Mouse (Mus musculus) heart, postnatal 0 days (tissue): ENCODE results near the gene Cyp27a1. TPM values are rescaled to one million over a fixed set of nuclear protein-coding genes. Genes with fewer than 3 reads are reported as not detected.

Source experiments
- ATAC-seq: fragments of 200-750 bp; cut with Nextera tagmentation; 2 replicates; pipeline ENCODE4 v1.8.0; 2017; ENCODE audit warnings: low read depth, moderate number of reproducible peaks, moderate library complexity; ENCODE audit not compliant: insufficient read depth
- DNase-seq: peaks from one replicate; pipeline ENCODE4 v3.0.0-alpha.2; 2016; ENCODE audit warnings: low spot score
- H3K27ac ChIP-seq: fragments of 300-500 bp; sonication (generic); 2 replicates; pipeline ENCODE4 v1.5.1; 2014; ENCODE audit warnings: low read depth, mild to moderate bottlenecking
- H3K27me3 ChIP-seq: fragments of 300-500 bp; sonication (generic); 2 replicates; pipeline ENCODE4 v1.6.1; 2014; ENCODE audit warnings: low read length, mixed read lengths; ENCODE audit not compliant: control insufficient read depth, insufficient read depth
- H3K36me3 ChIP-seq: fragments of 300-500 bp; sonication (generic); replicated peaks from 2 replicates; pipeline ENCODE4 v1.6.1; 2014; ENCODE audit warnings: low read length, mixed read lengths; ENCODE audit not compliant: control insufficient read depth, insufficient read depth
- H3K4me1 ChIP-seq: fragments of 300-500 bp; sonication (generic); 2 replicates; pipeline ENCODE4 v1.6.1; 2014; ENCODE audit warnings: antibody characterized with exemption; ENCODE audit not compliant: control insufficient read depth, insufficient read depth
- H3K4me2 ChIP-seq: fragments of 300-500 bp; sonication (generic); 2 replicates; pipeline ENCODE4 v1.6.1; 2014; ENCODE audit warnings: low read depth, mild to moderate bottlenecking, low read length, moderate library complexity
- H3K4me3 ChIP-seq: fragments of 300-500 bp; sonication (generic); 2 replicates; pipeline ENCODE4 v1.5.1; 2014; ENCODE audit warnings: low read depth, low read length
- H3K9ac ChIP-seq: fragments of 300-500 bp; sonication (generic); replicated peaks from 2 replicates; pipeline ENCODE4 v1.6.1; 2014; ENCODE audit warnings: low read depth, low read length, mixed read lengths
- H3K9me3 ChIP-seq: fragments of 300-500 bp; sonication (generic); replicated peaks from 2 replicates; pipeline ENCODE4 v1.6.1; 2016; ENCODE audit warnings: low read length; ENCODE audit not compliant: control insufficient read depth
- CTCF ChIP-seq: IDR thresholded peaks from 2 replicates; pipeline ENCODE4 v1.5.1; 2016; ENCODE audit warnings: antibody characterized with exemption, control low read depth, low read depth
- EP300 ChIP-seq: IDR thresholded peaks from 2 replicates; pipeline ENCODE4 v1.6.1; 2016; ENCODE audit warnings: antibody characterized with exemption, low read depth
- WGBS: fragments of 180-500 bp; shearing (Covaris S2); extraction: QIAGEN DNeasy Blood & Tissue Kit; methylation state at CpG from one replicate; pipeline ENCODE4 v1.1.7; 2014; 5-methylcytosine and 5-hydroxymethylcytosine counted together
- polyA plus RNA-seq: library from polyadenylated mRNA; unstranded; fragments of >200 nt; fragmentation: Nextera tagmentation; extraction: Ambion mirVana; gene quantifications from 2 replicates; pipeline ENCODE4 v1.2.1, GENCODE M21; 2015
- total RNA-seq: library from RNA; depleted of rRNA; stranded (reverse); fragments of >200 nt; gene quantifications from 2 replicates; pipeline ENCODE4 v1.2.3, GENCODE M21; 2014; ENCODE audit warnings: low replicate concordance

Gene Cyp27a1
- total and polyA plus RNA-seq, 2 experiments from 2014 or later = 11.9 to 13.5 TPM

DNA sequence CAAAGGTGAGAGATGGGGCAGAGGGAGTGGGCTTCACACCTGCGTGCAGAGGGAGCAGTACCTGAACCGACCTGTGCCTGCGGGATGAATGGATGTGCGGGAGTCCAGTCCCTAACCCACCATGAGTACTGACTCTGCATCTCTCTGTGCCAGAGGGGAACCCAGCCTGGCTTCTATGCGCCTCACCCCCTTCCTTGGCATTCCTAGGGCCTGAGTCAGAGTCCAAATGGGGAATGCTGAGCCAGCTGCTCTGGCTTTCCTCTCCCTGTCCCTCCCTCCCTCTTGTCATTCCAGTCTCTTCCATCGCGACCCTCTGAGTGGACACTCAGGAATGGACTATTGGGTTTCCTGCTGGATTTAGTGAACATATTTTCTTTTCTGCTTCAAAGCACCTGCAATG, 35.9 kb downstream of the Cyp27a1 start:
- H3K4me2 ChIP-seq = peak overlapping the region; percentile 55
- DNase-seq (peak; percentile 91), ATAC-seq (peak; percentile 94)
- peak overlapping the region; percentile 38 for H3K9ac ChIP-seq
- H3K4me1 ChIP-seq = no peaks in the 10 kb centered on the region; the same call in 1 of the 2 replicates
- no peaks in the 10 kb centered on the region for H3K9me3 ChIP-seq
- WGBS = 13% methylated on average over 7 of the region's 7 CpGs
- peak overlapping the region; percentile 81 for H3K27ac ChIP-seq
- no peaks in the 10 kb centered on the region for H3K27me3 ChIP-seq
- peak overlapping the region; percentile 36 for H3K4me3 ChIP-seq
- no peaks in the 10 kb centered on the region for H3K36me3 ChIP-seq
- TF ChIP-seq EP300 (0 out of 2 replicates have a peak, but pooled peaks have one; percentile 42), CTCF (no peak)

GRCm38 (mm10) chr1:74750683-74751082, 37.3 kb downstream of the Cyp27a1 start:
- Histone ChIP-seq H3K36me3 (no peaks in the 10 kb centered on the region), H3K27me3 (no peaks in the 10 kb centered on the region), H3K4me1 (no peaks in the 10 kb centered on the region; the same call in 1 of the 2 replicates), H3K27ac (no peak overlapping the region), H3K4me3 (no peak overlapping the region), H3K4me2 (no peak overlapping the region), H3K9me3 (no peaks in the 10 kb centered on the region), H3K9ac (no peak overlapping the region)
- 73% methylated on average over 4 of the region's 4 CpGs for WGBS
- ATAC-seq (no peak), DNase-seq (no peak)
- TF ChIP-seq EP300 (no peak), CTCF (no peak)

- no peaks in the 10 kb centered on the region; the same call in 1 of the 2 replicates for H3K4me1 ChIP-seq
- no peak for ATAC-seq
- no peak for TF ChIP-seq EP300
- TF ChIP-seq CTCF = no peak
- DNase-seq = no peak
- H3K9ac ChIP-seq = no peak overlapping the region
- no peak overlapping the region for H3K4me3 ChIP-seq
- WGBS = 87% methylated on average over 8 of the region's 8 CpGs
- H3K9me3 ChIP-seq = no peaks in the 10 kb centered on the region
- no peak overlapping the region for H3K27ac ChIP-seq
- no peak overlapping the region for H3K4me2 ChIP-seq
- H3K27me3 ChIP-seq = no peaks in the 10 kb centered on the region
- no peaks in the 10 kb centered on the region for H3K36me3 ChIP-seq
These were observed 38.8 kb downstream of the Cyp27a1 start for GRCm38 (mm10) chr1:74752150-74752549.

- Histone ChIP-seq H3K9me3 (no peaks in the 10 kb centered on the region), H3K27ac (no peak overlapping the region), H3K27me3 (no peaks in the 10 kb centered on the region), H3K4me1 (no peaks in the 10 kb centered on the region; the same call in 1 of the 2 replicates), H3K9ac (no peak overlapping the region), H3K36me3 (no peaks in the 10 kb centered on the region), H3K4me3 (no peak overlapping the region), H3K4me2 (no peak overlapping the region)
- WGBS = 96% methylated on average over 3 of the region's 3 CpGs
- no peak for TF ChIP-seq CTCF
- no peak for TF ChIP-seq EP300
- ATAC-seq (no peak), DNase-seq (no peak)
These were observed 39.5 kb downstream of the Cyp27a1 start for GRCm38 (mm10) chr1:74752833-74753232.

- no peaks in the 10 kb centered on the region; the same call in 1 of the 2 replicates for H3K4me1 ChIP-seq
- TF ChIP-seq EP300 = no peak
- TF ChIP-seq CTCF = no peak
- no peaks in the 10 kb centered on the region for H3K36me3 ChIP-seq
- no peaks in the 10 kb centered on the region for H3K9me3 ChIP-seq
- no peak for DNase-seq
- whole genome bisulfite sequencing = 77% methylated on average over 8 of the region's 8 CpGs
- no peak for ATAC-seq
- no peak overlapping the region for H3K27ac ChIP-seq
- no peaks in the 10 kb centered on the region for H3K27me3 ChIP-seq
- H3K4me2 ChIP-seq = no peak overlapping the region
- H3K4me3 ChIP-seq = no peak overlapping the region
- H3K9ac ChIP-seq = no peak overlapping the region
These were observed 40.0 kb downstream of the Cyp27a1 start for GRCm38 (mm10) chr1:74753266-74753974.
